ENCODE assay signal across 8 mouse cellular contexts in the genomic region with DNA sequence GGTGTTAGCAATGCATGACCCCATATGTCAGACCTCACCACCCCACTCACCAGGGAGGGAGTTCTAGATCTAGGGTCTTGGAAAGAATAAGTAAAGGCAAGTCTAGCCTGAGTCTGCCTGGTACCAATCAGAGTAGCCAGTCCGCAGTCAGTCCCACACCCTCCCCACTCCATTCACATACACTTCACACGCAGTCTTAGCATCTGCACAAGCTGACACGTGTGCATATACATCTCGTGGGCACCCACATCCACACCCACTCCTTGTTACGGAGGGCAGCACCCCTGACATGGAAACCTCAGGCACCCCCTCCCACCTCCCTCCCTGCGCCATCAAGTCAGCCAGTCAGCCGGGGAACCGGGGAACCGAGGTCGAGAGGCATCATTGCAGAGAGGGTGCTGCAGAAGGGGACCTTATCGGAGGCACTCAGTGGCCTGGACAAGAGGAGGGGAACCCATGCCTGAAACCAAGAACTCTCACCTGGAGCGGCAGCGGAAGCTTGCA. TPM values are rescaled to one million over a fixed set of nuclear protein-coding genes. Genes with fewer than 3 reads are reported as not detected.
DNase-seq lines count a peak whose midpoint lies in the region; ATAC-seq and TF ChIP-seq lines count a peak whose summit lies in the region.

No protein-coding gene starts in this region.

- H3K27ac ChIP-seq in hindbrain, embryonic 15.5 days (replicated peaks) = peak overlapping the region; percentile 84
- peak overlapping the region; percentile 88 for H3K27ac ChIP-seq in midbrain, embryonic 13.5 days

- H3K36me3 ChIP-seq in hindbrain, embryonic 15.5 days = no peaks in the 10 kb centered on the region; the same call in 1 of the 2 replicates
- peaks cover 10% of the 10 kb centered on the region for H3K36me3 ChIP-seq in midbrain, embryonic 13.5 days

- no peak for TF ChIP-seq POLR2A in brain, embryonic 14.5 days (IDR thresholded peaks at IDR 0.05; ENCODE audit: borderline replicate concordance, extremely low read depth, insufficient read depth, insufficient read length, poor library complexity, severe bottlenecking)

- intact Hi-C loops in left cerebral cortex, postnatal 14 days (cut with DNase I) = loop anchor here (5.0 kb wide), 1 partner anchor 62 kb away; the partner anchor contains the start of gene Gnai3

- H3K4me2 ChIP-seq in hindbrain, embryonic 15.5 days = peak overlapping the region; percentile 100
- H3K4me2 ChIP-seq in midbrain, embryonic 13.5 days (replicated peaks) = peak overlapping the region; percentile 99

- peak overlapping the region; percentile 65 for H3K4me3 ChIP-seq in hindbrain, embryonic 15.5 days
- H3K4me3 ChIP-seq in midbrain, embryonic 13.5 days (replicated peaks) = peak overlapping the region; percentile 66

- H3K27me3 ChIP-seq in hindbrain, embryonic 15.5 days = no peaks in the 10 kb centered on the region
- no peaks in the 10 kb centered on the region for H3K27me3 ChIP-seq in midbrain, embryonic 13.5 days

- peaks cover 54% of the 10 kb centered on the region for H3K4me1 ChIP-seq in hindbrain, embryonic 15.5 days (replicated peaks)
- peaks cover 58% of the 10 kb centered on the region for H3K4me1 ChIP-seq in midbrain, embryonic 13.5 days (replicated peaks)

- DNase-seq in kidney, adult 9 months = peak; percentile 6
- DNase-seq in kidney, adult 8-10 months = no peak
- DNase-seq in brain, embryonic 14.5 days (ENCODE audit: low read depth) = peak; percentile 28
- no peak for DNase-seq in embryo, embryonic 11 days
- DNase-seq in left cerebral cortex, postnatal 14 days (ENCODE audit: low spot score in 2 of 2) = no peak
- DNase-seq in T-cell, adult 2 months (ENCODE audit: low spot score) = no peak

- H3K9me3 ChIP-seq in hindbrain, embryonic 15.5 days = no peaks in the 10 kb centered on the region
- no peaks in the 10 kb centered on the region for H3K9me3 ChIP-seq in midbrain, embryonic 13.5 days

- 7% methylated on average over 13 of the region's 13 CpGs for WGBS in hindbrain, embryonic 15.5 days
- 15% methylated on average over 13 of the region's 13 CpGs for WGBS in midbrain, embryonic 13.5 days

- peak overlapping the region; percentile 65 for H3K9ac ChIP-seq in hindbrain, embryonic 15.5 days
- H3K9ac ChIP-seq in midbrain, embryonic 13.5 days (replicated peaks) = peak overlapping the region; percentile 80

- no peak for TF ChIP-seq CTCF in brain, embryonic 14.5 days (IDR thresholded peaks at IDR 0.05; ENCODE audit: borderline replicate concordance, extremely low read depth, insufficient read depth, insufficient read length)

- peak; percentile 17 for ATAC-seq in hindbrain, embryonic 15.5 days (ENCODE audit: low FRiP score, low read depth)
- ATAC-seq in midbrain, embryonic 13.5 days = peak; percentile 49

RNA-seq across cellular contexts. Expression of gene Ampd2, which starts 1.6 kb away (rescaled TPM):
- 111 and 118 TPM in 2 replicates for polyA plus RNA-seq in brain, embryonic 14.5 days (2012; rRNA removed)
- 57.9 and 66.2 TPM in 2 replicates for polyA plus RNA-seq in hindbrain, embryonic 15.5 days (2015; fragmentation: Nextera tagmentation; extraction: Ambion mirVana)
- 53.6 and 54.5 TPM in 2 replicates for polyA plus RNA-seq in midbrain, embryonic 13.5 days (2015; fragmentation: Nextera tagmentation; extraction: Ambion mirVana)
- 10 to 100 TPM; 43.3 to 50.8 TPM for total RNA-seq in left cerebral cortex, postnatal 14 days (2021)

RNA-seq across cellular contexts. Expression of gene Gnat2, which starts 7.8 kb away (rescaled TPM):
- polyA plus RNA-seq in brain, embryonic 14.5 days (2012; rRNA removed) = 0.05 and 0.18 TPM in 2 replicates
- polyA plus RNA-seq in hindbrain, embryonic 15.5 days (2015; fragmentation: Nextera tagmentation; extraction: Ambion mirVana) = 0.17 and 0.46 TPM in 2 replicates
- 0.43 and 0.48 TPM in 2 replicates for polyA plus RNA-seq in midbrain, embryonic 13.5 days (2015; fragmentation: Nextera tagmentation; extraction: Ambion mirVana)
- total RNA-seq in left cerebral cortex, postnatal 14 days (2021) = not detected

RNA-seq across cellular contexts. Expression of gene Gstm4, which starts 40.1 kb away (rescaled TPM):
- 13.2 and 15.3 TPM in 2 replicates for polyA plus RNA-seq in brain, embryonic 14.5 days (2012; rRNA removed)
- polyA plus RNA-seq in hindbrain, embryonic 15.5 days (2015; fragmentation: Nextera tagmentation; extraction: Ambion mirVana) = 18.2 and 18.6 TPM in 2 replicates
- polyA plus RNA-seq in midbrain, embryonic 13.5 days (2015; fragmentation: Nextera tagmentation; extraction: Ambion mirVana) = 13.8 and 14.2 TPM in 2 replicates
- 10 to 100 TPM; 10.4 to 12.1 TPM for total RNA-seq in left cerebral cortex, postnatal 14 days (2021)

Comparison
In these comparisons a context has a peak if more than half of its experiments do, and no peak if none do; other contexts are left out.
1. DNase-seq: peak in kidney, adult 9 months (single experiment) and brain, embryonic 14.5 days (single experiment); none in kidney, adult 8-10 months (0 of 2), embryo, embryonic 11 days (single experiment), left cerebral cortex, postnatal 14 days (0 of 2) and T-cell, adult 2 months (single experiment).